Mouse (Mus musculus) testis, postnatal 10 days (tissue): Measurements from ENCODE around the gene Zfp710.
"Not testable (repeated sequence)": the region's sequence is repeated elsewhere in the genome, so short reads cannot be mapped to it uniquely, and the experiment has no call there.

Source experiments
- DNase-seq: peaks from one replicate; pipeline ENCODE4 v3.0.0; 2021; ENCODE audit warnings: low spot score

The Zfp710 gene

GRCm38 (mm10) chr7:80114451-80115223 lies 90.0 kb downstream of the Zfp710 start:
- DNase-seq, result peak; percentile 61

- peak; percentile 92 for DNase-seq
These were observed 90.6 kb downstream of the Zfp710 start, which contains the start of gene Idh2 for GRCm38 (mm10) chr7:80115224-80115590. Gene Idh2 (minus strand): TSS chr7:80115392.

- DNase-seq, result no peak
These were observed 91.5 kb downstream of the Zfp710 start for GRCm38 (mm10) chr7:80116158-80116557.

- no peak for DNase-seq
These were observed 94.6 kb downstream of the Zfp710 start for GRCm38 (mm10) chr7:80119198-80119597.

GRCm38 (mm10) chr7:80121083-80121482 lies 96.5 kb downstream of the Zfp710 start:
- DNase-seq, result no peak

- DNase-seq, result no peak
These were observed 98.5 kb downstream of the Zfp710 start for GRCm38 (mm10) chr7:80123115-80123514.

- DNase-seq, result no peak
These were observed 99.1 kb downstream of the Zfp710 start for GRCm38 (mm10) chr7:80123672-80124071.

- DNase-seq, result no peak
These were observed 104.7 kb downstream of the Zfp710 start for GRCm38 (mm10) chr7:80129278-80129677.

GRCm38 (mm10) chr7:80130344-80131055 lies 105.9 kb downstream of the Zfp710 start:
- no peak for DNase-seq

- DNase-seq, result not testable (repeated sequence)
These were observed 106.7 kb downstream of the Zfp710 start for GRCm38 (mm10) chr7:80131315-80131714.

- DNase-seq, result peak; percentile 77
These were observed 107.9 kb downstream of the Zfp710 start for GRCm38 (mm10) chr7:80132541-80132940.

GRCm38 (mm10) chr7:80134454-80135172 lies 110.0 kb downstream of the Zfp710 start:
- peak; percentile 91 for DNase-seq

GRCm38 (mm10) chr7:80135173-80135532 lies 110.5 kb downstream of the Zfp710 start:
- no peak for DNase-seq

GRCm38 (mm10) chr7:80138375-80138774 lies 113.8 kb downstream of the Zfp710 start:
- DNase-seq, result no peak

- peak; percentile 86 for DNase-seq
These were observed 116.2 kb downstream of the Zfp710 start for GRCm38 (mm10) chr7:80140815-80141214.
